Mouse (Mus musculus): ENCODE measurements around the gene Dmtf1.
A peak's percentile ranks its signal among the peaks of the same experiment; 100 is the strongest.
"Not testable (repeated sequence)": the region's sequence is repeated elsewhere in the genome, so short reads cannot be mapped to it uniquely, and the experiment has no call there.

Gene Dmtf1

GRCm38 (mm10) chr5:9161456-9162041 lies at the start of gene Dmtf1:
Gene Dmtf1, minus strand, starts transcription at chr5:9161776.
- DNase-seq (ENCODE audit: low spot score), result peak; percentile 78

DNA sequence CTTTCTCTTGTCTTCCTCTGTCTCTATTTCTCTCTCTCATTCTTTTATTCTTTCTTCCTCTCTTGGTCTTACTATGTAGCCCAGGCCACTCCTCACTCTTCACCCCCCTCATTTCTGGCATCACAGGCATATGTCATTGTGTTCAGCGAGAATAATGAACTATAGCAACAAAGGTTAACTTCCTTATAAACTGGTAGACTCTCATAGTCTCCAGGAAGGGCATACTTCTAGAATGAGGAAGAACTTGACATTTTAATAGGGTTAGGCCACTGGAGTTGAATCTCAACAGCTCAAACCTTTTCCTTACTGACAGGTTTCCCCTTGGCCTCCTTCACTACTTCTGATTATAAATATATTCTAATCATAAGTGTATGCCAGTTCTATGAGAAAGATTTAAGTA lies 24.9 kb upstream of the Dmtf1 start:
- DNase-seq (ENCODE audit: low spot score), result no peak

DNA sequence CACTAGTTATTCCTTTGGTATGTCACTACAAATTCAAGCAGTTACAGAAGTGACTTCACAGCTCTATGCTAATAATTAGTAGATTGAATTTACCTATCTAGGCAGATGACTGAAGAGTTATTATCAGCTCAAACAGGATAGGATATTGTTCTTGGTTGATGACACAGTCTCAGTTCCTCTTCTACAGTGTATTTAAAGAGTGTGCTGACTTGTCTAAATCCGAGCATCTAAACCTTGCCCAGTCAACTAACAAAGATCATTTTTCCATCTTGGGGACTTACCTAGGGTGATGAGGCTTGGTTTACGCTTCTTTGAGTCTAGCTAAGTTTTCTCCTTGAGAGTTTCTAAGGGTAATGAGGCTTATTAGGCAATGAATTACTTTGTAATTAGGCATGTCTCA lies 11.7 kb upstream of the Dmtf1 start:
- no peak for DNase-seq (ENCODE audit: low spot score)

DNA sequence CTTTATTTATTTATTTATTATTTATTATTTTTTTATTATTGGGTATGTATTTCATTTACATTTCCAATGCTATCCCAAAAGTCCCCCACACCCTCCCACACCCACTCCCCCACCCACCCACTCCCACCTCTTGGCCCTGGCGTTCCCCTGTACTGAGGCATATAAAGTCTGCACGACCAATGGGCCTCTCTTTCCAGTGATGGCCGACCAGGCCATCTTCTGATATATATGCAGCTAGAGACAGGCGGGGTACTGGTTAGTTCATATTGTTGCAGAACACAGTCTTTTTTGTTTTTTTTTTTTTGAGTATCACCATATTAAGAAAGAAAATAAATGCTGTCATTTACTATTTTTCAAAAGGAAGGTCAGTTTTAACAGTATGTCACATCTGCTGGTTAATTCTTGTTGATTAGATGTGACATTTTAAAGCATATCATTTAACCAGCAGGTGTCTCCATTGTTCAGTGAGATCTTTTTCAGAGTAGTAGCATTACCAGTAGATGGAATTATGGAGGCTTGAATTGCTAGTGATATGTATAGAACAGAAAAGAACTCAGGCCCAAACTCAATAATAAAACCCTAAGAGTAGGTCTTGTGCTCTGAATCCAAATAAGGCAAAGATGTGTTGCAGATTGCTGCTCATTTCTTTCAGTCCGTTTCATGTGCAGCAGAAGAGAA lies 7.9 kb upstream of the Dmtf1 start:
- not testable (repeated sequence) for DNase-seq (ENCODE audit: low spot score)

DNA sequence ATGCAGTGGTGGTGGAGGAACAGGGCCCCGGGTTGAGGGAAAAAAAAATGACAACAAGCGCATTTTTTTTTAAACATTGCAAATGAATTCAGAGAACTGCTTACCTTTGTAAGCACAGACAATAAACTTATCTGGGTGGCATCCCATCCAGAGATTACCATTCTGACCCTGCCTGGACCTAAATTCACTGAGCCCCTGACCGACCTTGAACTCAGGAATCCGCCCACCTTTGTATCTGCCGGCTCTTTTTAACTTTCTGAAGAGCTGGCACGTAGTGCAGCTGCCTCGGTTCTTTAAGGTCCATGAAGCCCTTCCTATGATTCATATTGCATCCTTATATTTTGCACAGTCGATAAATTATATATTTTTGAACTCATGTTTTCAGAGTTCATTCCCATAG lies 4.8 kb upstream of the Dmtf1 start:
- DNase-seq (ENCODE audit: low spot score), result no peak

DNA sequence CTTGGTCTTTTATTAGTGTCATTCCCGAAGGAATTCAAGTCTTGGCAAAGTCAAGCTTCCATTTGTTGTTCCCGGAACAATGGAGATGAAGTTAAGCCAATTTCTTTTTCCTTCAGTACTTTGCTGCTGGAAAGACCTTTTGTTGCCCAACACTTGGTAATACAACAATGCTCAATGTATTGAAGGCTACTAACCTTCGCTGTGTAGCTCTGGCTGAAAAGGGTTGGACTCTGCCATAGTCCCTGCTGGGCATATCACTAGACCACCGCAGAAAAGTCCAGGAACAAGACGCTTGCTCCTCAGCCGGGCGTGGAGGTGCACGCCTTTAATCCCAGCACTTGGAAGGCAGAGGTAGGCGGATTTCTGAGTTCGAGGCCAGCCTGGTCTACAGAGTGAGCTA lies 3.6 kb upstream of the Dmtf1 start:
- DNase-seq (ENCODE audit: low spot score), result not testable (repeated sequence)

DNA sequence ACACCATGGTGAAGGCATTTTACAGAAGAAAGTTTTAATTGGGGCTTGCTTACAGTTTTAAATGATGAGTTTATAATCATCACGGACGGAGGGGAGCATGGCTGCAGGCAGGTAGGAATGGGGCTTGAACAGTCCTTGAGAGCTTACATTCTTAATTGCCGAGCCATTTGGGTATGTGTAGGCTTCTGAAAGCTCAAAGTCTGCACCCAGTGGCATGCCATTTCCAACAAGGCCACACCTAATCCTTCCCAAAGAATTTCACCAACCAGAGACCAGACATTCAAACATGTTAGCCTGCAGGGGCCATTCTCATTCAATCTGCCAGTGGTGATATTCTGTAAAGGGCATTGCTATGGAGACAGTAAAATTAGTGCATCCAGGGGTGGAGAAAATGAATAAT lies 1.8 kb upstream of the Dmtf1 start:
- no peak for DNase-seq (ENCODE audit: low spot score)

DNA sequence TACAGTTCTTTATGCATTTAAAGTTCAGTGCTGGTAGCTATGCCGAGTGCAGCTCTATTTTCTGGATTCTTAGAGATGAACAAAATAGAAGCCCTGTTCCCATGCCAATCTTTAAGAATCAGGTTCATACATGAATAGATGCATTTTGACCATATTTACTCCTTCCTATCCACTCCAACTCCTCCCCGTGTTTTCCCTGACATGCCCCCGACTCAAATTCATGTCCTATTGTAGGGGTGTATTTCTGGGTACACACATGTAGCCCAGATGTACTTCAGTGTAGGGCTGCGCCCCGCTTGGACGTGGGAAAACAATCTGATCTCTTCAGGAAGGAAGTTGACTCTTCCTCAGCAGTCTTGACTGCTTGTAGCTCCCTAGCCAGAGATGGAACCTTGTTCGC lies 512 bp upstream of the Dmtf1 start:
- no peak for DNase-seq (ENCODE audit: low spot score)

DNA sequence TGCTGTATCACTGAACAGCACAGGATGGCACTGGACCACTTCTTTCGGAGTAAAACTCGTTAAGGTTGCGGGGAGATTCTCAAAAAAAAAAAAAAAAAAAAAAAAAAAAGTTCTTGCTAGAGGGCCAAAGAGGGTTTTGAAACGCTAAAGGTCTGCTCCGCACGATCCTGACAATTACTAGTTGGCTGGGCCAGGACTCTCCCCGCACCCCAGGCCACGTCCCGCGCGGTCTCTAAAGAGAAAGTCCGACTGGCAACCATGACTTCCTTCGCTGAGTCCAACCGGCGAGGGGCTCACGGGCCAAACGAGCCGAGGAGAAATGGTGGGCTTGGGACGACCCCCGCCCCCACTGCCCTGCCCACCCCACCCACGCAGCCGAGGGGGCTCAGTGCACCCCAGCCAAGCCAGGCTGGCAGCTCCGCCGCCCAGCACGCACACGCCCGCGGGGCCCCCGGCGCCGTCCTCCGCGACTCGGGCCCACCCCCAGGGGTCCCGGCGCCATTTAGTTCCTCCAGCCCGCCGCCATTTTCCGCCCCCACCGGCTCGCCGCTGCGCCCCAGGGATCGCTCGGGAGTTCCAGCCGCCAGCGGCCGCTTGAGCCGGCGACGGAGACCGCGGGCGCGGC lies 633 bp downstream of the Dmtf1 start:
- no peak for DNase-seq (ENCODE audit: low spot score)

- DNase-seq (ENCODE audit: low spot score), result no peak
Measured at GRCm38 (mm10) chr5:9157336-9157735, 4.2 kb downstream of the Dmtf1 start.

DNA sequence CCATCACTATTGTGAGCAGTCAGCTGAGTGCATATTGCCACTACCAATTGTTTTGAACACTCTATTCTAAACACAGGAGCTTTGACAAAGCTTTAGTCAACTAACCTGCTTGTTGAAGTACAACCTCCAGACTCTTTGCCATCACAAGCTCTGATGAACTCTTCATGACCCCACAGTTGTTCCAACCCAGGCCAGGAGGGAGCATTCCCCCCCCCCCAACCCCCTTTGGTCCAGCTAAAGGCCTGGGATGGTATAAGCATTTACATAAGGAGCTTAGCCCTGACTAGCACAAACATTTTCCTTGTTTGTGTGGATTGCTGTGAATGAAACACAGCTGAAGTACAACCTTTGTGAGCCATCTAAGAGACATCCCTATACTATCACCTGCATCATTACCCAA lies 4.8 kb downstream of the Dmtf1 start:
- no peak for DNase-seq (ENCODE audit: low spot score)

- no peak for DNase-seq (ENCODE audit: low spot score)
Measured at GRCm38 (mm10) chr5:9149273-9149850, 12.2 kb downstream of the Dmtf1 start.

GRCm38 (mm10) chr5:9142376-9142775 lies 19.2 kb downstream of the Dmtf1 start:
- no peak for DNase-seq (ENCODE audit: low spot score)

DNA sequence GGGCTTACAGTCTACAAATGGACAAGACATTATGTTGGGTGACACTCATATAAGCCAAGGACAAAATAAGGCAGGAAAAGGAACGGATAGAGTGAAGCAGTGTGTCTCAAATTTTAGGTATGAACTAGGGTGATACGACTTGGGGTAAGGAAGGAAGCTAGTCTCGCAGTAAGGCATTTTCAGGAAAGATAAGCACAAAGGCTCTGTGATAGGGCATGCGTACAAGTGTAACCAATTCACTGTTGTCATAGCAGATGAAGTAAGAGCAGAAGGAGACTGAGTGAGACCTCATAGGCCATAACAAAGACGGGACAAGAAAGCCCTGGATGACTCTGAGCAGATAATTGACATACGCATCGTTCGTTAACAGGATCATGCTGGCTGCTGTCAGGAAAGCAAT lies 20.9 kb downstream of the Dmtf1 start:
- no peak for DNase-seq (ENCODE audit: low spot score)

DNA sequence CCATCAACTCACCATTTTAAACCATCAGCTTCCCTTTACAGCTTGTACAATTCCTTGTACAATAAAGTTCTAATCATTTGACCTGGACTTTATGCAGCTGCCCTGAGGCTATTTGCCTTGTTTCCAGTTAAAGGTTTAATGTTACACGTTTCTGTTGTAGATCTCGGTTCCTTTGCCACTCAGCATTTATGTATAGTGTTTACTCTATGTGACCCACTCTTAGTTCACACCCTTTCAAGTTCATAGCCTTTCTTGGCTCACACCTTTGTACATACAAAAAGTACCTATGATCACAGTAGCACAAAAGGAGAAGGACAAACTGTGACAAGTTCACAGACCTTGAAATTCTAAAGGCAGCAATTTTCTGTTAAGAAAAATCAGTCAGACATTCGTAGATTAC lies 26.0 kb downstream of the Dmtf1 start:
- no peak for DNase-seq (ENCODE audit: low spot score)

DNA sequence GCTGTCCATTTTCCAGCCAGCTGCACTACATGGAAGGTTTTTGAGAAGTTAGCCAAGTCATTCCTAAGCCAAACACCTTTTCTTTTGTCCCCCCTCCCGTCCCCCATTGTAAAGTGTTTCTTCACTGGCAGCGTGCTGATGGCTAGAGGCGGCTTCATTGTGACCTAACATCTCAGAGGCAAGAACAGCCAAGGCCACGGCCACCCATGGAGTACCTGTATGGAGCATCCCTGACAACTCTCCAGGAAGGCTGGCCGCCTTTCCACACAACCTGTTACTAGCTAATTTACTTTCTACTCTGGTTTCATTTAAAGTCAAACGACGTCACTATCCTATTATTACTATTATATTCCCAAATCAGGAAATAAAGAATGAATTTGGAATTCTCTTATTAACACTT lies 29.8 kb downstream of the Dmtf1 start:
- DNase-seq (ENCODE audit: low spot score), result no peak

- DNase-seq (ENCODE audit: low spot score), result no peak
Measured at GRCm38 (mm10) chr5:9128566-9128965, 33.0 kb downstream of the Dmtf1 start.

- no peak for DNase-seq (ENCODE audit: low spot score)
Measured at GRCm38 (mm10) chr5:9124134-9124533, 37.4 kb downstream of the Dmtf1 start.

DNA sequence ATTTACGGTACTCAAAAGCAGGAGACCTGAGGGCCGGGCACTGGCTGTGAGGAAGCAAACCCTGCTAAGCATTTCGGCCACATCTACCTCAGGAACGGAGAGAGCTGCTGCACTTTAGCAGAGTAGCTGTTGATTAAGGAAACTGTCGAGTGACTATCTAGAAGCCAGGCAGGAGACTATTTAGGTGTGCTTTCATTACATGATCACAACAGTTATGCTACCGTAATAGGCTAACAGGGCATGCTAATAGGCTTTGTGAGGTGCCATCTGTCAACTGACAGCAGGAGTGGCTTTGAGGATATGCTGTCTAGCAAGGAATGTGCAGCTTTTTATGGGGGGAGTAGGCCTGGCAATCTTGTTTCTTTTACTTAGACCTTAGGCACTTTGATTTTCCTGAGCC lies 47.4 kb downstream of the Dmtf1 start:
- no peak for DNase-seq (ENCODE audit: low spot score)

GRCm38 (mm10) chr5:9111759-9112158 lies 49.8 kb downstream of the Dmtf1 start:
- DNase-seq (ENCODE audit: low spot score), result peak; percentile 31

DNA sequence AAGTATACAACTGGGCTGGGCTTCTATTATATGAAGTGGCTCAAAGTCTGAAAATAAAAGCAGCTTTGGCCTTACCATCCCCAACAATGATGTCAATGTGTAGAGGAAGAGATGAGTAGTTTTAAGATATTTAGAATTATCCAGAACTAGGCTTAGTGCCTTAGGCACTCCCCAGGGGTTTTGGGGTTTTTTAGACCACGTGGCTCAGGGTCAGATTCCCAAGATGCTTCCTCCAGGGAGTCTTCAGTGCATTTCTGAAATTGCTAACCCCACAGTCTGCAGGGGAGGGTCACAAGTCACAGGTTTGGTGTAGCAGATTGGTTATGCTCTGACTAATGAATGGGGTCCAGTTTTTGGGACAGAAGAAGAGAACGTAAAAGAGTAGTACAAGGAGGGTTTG lies 50.3 kb downstream of the Dmtf1 start:
- no peak for DNase-seq (ENCODE audit: low spot score)

- DNase-seq (ENCODE audit: low spot score), result no peak
Measured at GRCm38 (mm10) chr5:9109582-9109981, 52.0 kb downstream of the Dmtf1 start.

GRCm38 (mm10) chr5:9108490-9108889 lies 53.1 kb downstream of the Dmtf1 start:
- no peak for DNase-seq (ENCODE audit: low spot score)

All from spleen, adult 12 weeks (tissue).